Mouse (Mus musculus): ENCODE measurements around the gene Gm9964. TPM values are rescaled to one million over a fixed set of nuclear protein-coding genes. Genes with fewer than 3 reads are reported as not detected.

The Gm9964 gene
- polyA plus RNA-seq, 1 experiment from 2014 or later = not detected

GRCm38 (mm10) chr11:79293025-79293424 lies 3.7 kb downstream of the Gm9964 start:
- no peak overlapping the region for H3K27ac ChIP-seq
- no peaks in the 10 kb centered on the region for H3K4me1 ChIP-seq
- 90% methylated on average over 3 of the region's 3 CpGs for WGBS
- no peak overlapping the region for H3K4me3 ChIP-seq
- H3K9ac ChIP-seq = no peak overlapping the region
- no peaks in the 10 kb centered on the region for H3K36me3 ChIP-seq
- no peaks in the 10 kb centered on the region for H3K9me3 ChIP-seq
- ATAC-seq (ENCODE audit: low FRiP score, low read depth) = no peak
- H3K27me3 ChIP-seq (replicated peaks) = no peaks in the 10 kb centered on the region
- H3K4me2 ChIP-seq (replicated peaks) = no peak overlapping the region

GRCm38 (mm10) chr11:79292130-79292529 lies 4.6 kb downstream of the Gm9964 start:
- H3K4me2 ChIP-seq (replicated peaks) = no peak overlapping the region
- H3K9ac ChIP-seq = no peak overlapping the region
- H3K27me3 ChIP-seq (replicated peaks) = no peaks in the 10 kb centered on the region
- no peaks in the 10 kb centered on the region for H3K4me1 ChIP-seq
- no peaks in the 10 kb centered on the region for H3K36me3 ChIP-seq
- WGBS = 48% methylated on average over 3 of the region's 3 CpGs
- no peak overlapping the region for H3K27ac ChIP-seq
- no peaks in the 10 kb centered on the region for H3K9me3 ChIP-seq
- H3K4me3 ChIP-seq = no peak overlapping the region
- ATAC-seq (ENCODE audit: low FRiP score, low read depth) = no peak

- Histone ChIP-seq H3K27ac (no peak overlapping the region), H3K9ac (no peak overlapping the region), H3K36me3 (no peaks in the 10 kb centered on the region), H3K4me1 (no peaks in the 10 kb centered on the region), H3K9me3 (no peaks in the 10 kb centered on the region), H3K4me3 (no peak overlapping the region), H3K27me3 (replicated peaks) (no peaks in the 10 kb centered on the region), H3K4me2 (replicated peaks) (no peak overlapping the region)
- 75% methylated on average over 5 of the region's 5 CpGs for WGBS
- no peak for ATAC-seq (ENCODE audit: low FRiP score, low read depth)
Observed at GRCm38 (mm10) chr11:79291651-79292050, 5.1 kb downstream of the Gm9964 start.

DNA sequence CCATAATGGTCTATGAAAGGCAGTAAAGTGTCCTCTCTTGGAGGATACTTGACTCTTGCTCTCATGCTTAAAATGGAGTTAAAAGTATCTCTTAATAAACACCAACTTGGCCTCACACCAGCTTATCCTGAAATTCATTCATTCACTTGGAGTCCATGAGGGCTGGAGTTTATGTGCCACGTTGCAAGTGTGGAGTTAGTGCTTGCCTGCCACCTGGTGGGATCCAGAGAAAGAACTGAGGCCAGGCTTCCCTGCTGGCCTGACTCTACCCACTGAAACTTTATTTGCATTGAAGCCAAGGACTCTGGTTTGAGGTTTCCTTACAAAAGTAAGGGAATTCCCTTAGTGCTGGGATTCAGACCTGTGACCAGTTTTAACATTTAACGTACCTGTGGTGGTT lies 6.2 kb downstream of the Gm9964 start:
- Histone ChIP-seq H3K9ac (no peak overlapping the region), H3K4me2 (replicated peaks) (no peak overlapping the region), H3K27ac (no peak overlapping the region), H3K27me3 (replicated peaks) (no peaks in the 10 kb centered on the region), H3K9me3 (no peaks in the 10 kb centered on the region), H3K36me3 (no peaks in the 10 kb centered on the region), H3K4me1 (no peaks in the 10 kb centered on the region), H3K4me3 (no peak overlapping the region)
- WGBS = 57% methylated on average over 2 of the region's 2 CpGs
- ATAC-seq (ENCODE audit: low FRiP score, low read depth) = no peak

GRCm38 (mm10) chr11:79288913-79289640 lies 7.6 kb downstream of the Gm9964 start:
- WGBS = 89% methylated on average over 5 of the region's 5 CpGs
- Histone ChIP-seq H3K27me3 (replicated peaks) (no peaks in the 10 kb centered on the region), H3K9ac (no peak overlapping the region), H3K9me3 (no peaks in the 10 kb centered on the region), H3K4me2 (replicated peaks) (no peak overlapping the region), H3K4me1 (no peaks in the 10 kb centered on the region), H3K27ac (no peak overlapping the region), H3K36me3 (no peaks in the 10 kb centered on the region), H3K4me3 (no peak overlapping the region)
- ATAC-seq (ENCODE audit: low FRiP score, low read depth) = no peak

- H3K9ac ChIP-seq = no peak overlapping the region
- H3K4me2 ChIP-seq (replicated peaks) = no peak overlapping the region
- no peaks in the 10 kb centered on the region for H3K4me1 ChIP-seq
- H3K4me3 ChIP-seq = no peak overlapping the region
- no peaks in the 10 kb centered on the region for H3K36me3 ChIP-seq
- no peaks in the 10 kb centered on the region for H3K9me3 ChIP-seq
- no peak for ATAC-seq (ENCODE audit: low FRiP score, low read depth)
- no peak overlapping the region for H3K27ac ChIP-seq
- no peaks in the 10 kb centered on the region for H3K27me3 ChIP-seq (replicated peaks)
- 50% methylated on average over 7 of the region's 7 CpGs for WGBS
Observed at GRCm38 (mm10) chr11:79288278-79288843, 8.3 kb downstream of the Gm9964 start.

- 80% methylated on average over 6 of the region's 6 CpGs for WGBS
- H3K4me3 ChIP-seq = no peak overlapping the region
- no peak for ATAC-seq (ENCODE audit: low FRiP score, low read depth)
Observed at GRCm38 (mm10) chr11:79287447-79287846, 9.3 kb downstream of the Gm9964 start.

DNA sequence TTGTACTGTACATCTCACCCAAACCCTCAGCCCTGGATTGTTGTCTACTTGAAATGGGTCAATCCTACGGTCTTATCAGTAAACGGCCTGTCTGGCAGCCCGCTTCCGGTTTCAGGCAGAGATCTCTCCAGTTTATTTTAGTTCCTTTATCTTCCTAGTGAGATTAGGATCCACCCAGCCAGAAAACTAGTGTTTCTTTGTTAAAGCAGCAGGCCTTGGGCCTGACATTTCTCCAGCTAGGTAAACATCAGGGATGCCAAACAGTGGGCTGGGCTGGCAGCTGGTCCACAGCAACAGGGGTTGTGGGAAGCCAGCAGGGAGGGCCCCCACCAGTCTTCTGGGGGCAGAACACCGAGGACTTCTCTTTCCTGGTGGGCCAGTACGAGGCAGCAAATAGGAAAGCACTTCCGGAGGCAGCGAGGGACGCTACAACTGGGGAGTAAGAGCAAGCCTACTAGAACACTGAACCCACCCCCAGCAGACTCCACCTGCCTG lies 10.4 kb downstream of the Gm9964 start:
- ATAC-seq (ENCODE audit: low FRiP score, low read depth) = no peak
- Histone ChIP-seq H3K4me2 (replicated peaks) (no peak overlapping the region), H3K36me3 (no peaks in the 10 kb centered on the region), H3K9ac (no peak overlapping the region), H3K9me3 (no peaks in the 10 kb centered on the region), H3K4me1 (no peaks in the 10 kb centered on the region), H3K4me3 (no peak overlapping the region), H3K27me3 (replicated peaks) (no peaks in the 10 kb centered on the region), H3K27ac (no peak overlapping the region)
- 87% methylated on average over 9 of the region's 9 CpGs for WGBS

More at GRCm38 (mm10) chr11:79287447-79287846, 9.3 kb downstream of the Gm9964 start:
- Histone ChIP-seq H3K9ac (no peak overlapping the region), H3K4me2 (replicated peaks) (no peak overlapping the region), H3K4me1 (no peaks in the 10 kb centered on the region), H3K27me3 (replicated peaks) (no peaks in the 10 kb centered on the region), H3K9me3 (no peaks in the 10 kb centered on the region), H3K27ac (no peak overlapping the region), H3K36me3 (no peaks in the 10 kb centered on the region)

GRCm38 (mm10) chr11:79283350-79284030 lies 13.2 kb downstream of the Gm9964 start:
- Histone ChIP-seq H3K36me3 (no peaks in the 10 kb centered on the region), H3K9ac (no peak overlapping the region), H3K27me3 (replicated peaks) (no peaks in the 10 kb centered on the region), H3K4me3 (no peak overlapping the region), H3K9me3 (no peaks in the 10 kb centered on the region), H3K4me1 (no peaks in the 10 kb centered on the region), H3K27ac (no peak overlapping the region), H3K4me2 (replicated peaks) (no peak overlapping the region)
- WGBS = 91% methylated on average over 4 of the region's 4 CpGs
- ATAC-seq (ENCODE audit: low FRiP score, low read depth) = no peak

DNA sequence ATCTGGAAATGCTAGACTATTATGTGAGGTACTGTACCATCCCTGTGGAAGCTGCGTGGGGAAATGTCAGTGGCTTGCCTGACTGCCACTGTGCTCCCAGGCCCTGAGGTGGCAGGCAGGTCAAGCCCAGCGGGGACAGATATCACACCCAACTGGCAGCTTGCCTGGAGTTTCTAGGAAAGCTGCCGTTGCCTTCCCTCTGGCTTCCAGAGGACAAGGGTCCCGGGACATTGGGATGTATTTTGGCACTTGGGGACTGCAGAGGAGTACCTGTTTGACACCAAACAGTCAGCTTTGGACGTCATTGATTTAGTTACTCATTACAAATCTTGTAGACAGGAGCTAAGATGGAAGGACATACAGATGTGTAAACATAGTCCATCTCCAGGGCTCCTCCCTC lies 15.3 kb downstream of the Gm9964 start:
- H3K9me3 ChIP-seq = no peaks in the 10 kb centered on the region
- WGBS = 69% methylated on average over 5 of the region's 5 CpGs
- no peak overlapping the region for H3K27ac ChIP-seq
- H3K4me3 ChIP-seq = no peak overlapping the region
- no peak overlapping the region for H3K9ac ChIP-seq
- no peaks in the 10 kb centered on the region for H3K4me1 ChIP-seq
- no peak for ATAC-seq (ENCODE audit: low FRiP score, low read depth)
- no peaks in the 10 kb centered on the region for H3K36me3 ChIP-seq
- H3K27me3 ChIP-seq (replicated peaks) = no peaks in the 10 kb centered on the region
- no peak overlapping the region for H3K4me2 ChIP-seq (replicated peaks)

DNA sequence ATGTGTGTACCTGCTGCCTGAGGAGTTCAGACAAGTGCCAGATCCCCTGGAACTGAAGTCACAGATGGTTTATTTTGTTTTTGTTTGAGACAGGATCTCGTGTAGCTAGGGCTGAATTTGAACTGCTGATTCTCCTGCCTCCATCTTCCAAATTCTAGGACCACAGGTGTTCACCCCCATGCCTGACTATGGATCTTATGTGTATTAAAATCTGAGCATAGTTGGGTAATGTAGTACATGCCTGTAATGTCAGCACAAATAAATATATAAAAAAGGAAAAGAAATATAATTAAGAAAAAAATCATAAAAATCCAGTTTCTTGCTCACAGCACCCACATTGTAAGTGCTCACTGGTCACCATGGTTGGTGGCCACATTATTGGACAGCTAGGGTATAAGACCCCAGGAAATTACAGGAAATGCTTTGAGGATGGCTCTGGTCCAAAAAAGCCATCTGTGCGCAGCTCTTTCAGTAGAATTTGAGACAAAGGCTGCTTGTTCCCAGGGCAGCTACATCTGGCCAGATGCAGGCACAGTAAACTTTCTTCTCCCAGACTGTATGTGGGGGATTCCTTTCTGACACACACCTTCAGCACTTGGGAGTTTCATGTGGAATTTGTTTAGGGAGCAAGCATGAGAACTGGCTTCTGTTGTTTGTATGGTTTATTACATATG lies 16.8 kb downstream of the Gm9964 start:
- 54% methylated on average over 2 of the region's 2 CpGs for WGBS
- no peaks in the 10 kb centered on the region for H3K9me3 ChIP-seq

DNA sequence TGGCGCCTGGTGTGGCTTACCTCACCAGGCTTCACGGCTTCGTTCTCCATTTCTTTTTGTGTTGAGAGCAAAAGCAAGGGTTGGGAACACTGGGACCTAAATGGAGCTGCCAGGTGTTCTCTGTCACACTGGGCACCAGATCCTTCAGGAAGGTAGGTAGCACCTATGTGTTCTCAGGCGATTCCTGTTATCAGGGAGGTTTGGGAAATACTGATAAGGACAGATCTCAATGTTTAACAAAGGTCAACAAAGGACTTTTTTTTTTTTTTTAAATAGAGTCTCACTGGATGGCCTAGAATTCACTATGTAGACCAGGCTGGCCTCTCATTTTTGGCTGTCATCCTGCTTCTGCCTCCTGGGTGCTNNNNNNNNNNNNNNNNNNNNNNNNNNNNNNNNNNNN lies 22.9 kb downstream of the Gm9964 start:
- H3K9ac ChIP-seq = no peak overlapping the region
- ATAC-seq (ENCODE audit: low FRiP score, low read depth) = no peak
- H3K27ac ChIP-seq = no peak overlapping the region
- WGBS = 80% methylated on average over 4 of the region's 4 CpGs
- H3K9me3 ChIP-seq = no peaks in the 10 kb centered on the region
- no peaks in the 10 kb centered on the region for H3K27me3 ChIP-seq (replicated peaks)
- H3K4me1 ChIP-seq = no peaks in the 10 kb centered on the region
- no peaks in the 10 kb centered on the region for H3K36me3 ChIP-seq
- H3K4me2 ChIP-seq (replicated peaks) = no peak overlapping the region
- no peak overlapping the region for H3K4me3 ChIP-seq

More for the DNA sequence above, 16.8 kb downstream of the Gm9964 start:
- no peak for ATAC-seq (ENCODE audit: low FRiP score, low read depth)
- no peaks in the 10 kb centered on the region for H3K36me3 ChIP-seq
- H3K4me2 ChIP-seq (replicated peaks) = no peak overlapping the region
- H3K9ac ChIP-seq = no peak overlapping the region
- no peak overlapping the region for H3K27ac ChIP-seq
- H3K27me3 ChIP-seq (replicated peaks) = no peaks in the 10 kb centered on the region
- H3K4me3 ChIP-seq = no peak overlapping the region
- no peaks in the 10 kb centered on the region for H3K4me1 ChIP-seq

All from neural tube, embryonic 12.5 days (tissue).